Mouse (Mus musculus) liver, adult 2 months (tissue): ENCODE measurements around the gene Palm2. TPM values are rescaled to one million over a fixed set of nuclear protein-coding genes. Genes with fewer than 3 reads are reported as not detected.

Experiments used
- DNase-seq: peaks from one replicate; pipeline ENCODE4 v3.0.0-alpha.2; 2011; ENCODE audit warnings: low read depth, low spot score; ENCODE audit errors: extremely low read depth
- H3K27ac ChIP-seq: fragments of 200-500 bp; replicated peaks from 2 replicates; pipeline ENCODE4 v1.5.1; 2012; ENCODE audit warnings: low read depth, mild to moderate bottlenecking, control low read depth, inconsistent platforms, low read length; ENCODE audit not compliant: insufficient read depth
- H3K27me3 ChIP-seq: fragments of 200-500 bp; 2 replicates; pipeline ENCODE4 v1.6.1; 2012; ENCODE audit warnings: mild to moderate bottlenecking, moderate library complexity, low read length, inconsistent platforms; ENCODE audit not compliant: control insufficient read depth, insufficient read depth
- H3K36me3 ChIP-seq: fragments of 200-500 bp; 2 replicates; pipeline ENCODE4 v1.6.1; 2012; ENCODE audit warnings: low read length, inconsistent platforms; ENCODE audit not compliant: control insufficient read depth, insufficient read depth
- H3K4me1 ChIP-seq: fragments of 200-500 bp; 2 replicates; pipeline ENCODE4 v1.6.1; 2011; ENCODE audit warnings: low read length; ENCODE audit not compliant: control insufficient read depth, insufficient read depth
- H3K4me3 ChIP-seq: fragments of 200-500 bp; 2 replicates; pipeline ENCODE4 v1.5.1; 2011; ENCODE audit warnings: low read depth, mild to moderate bottlenecking, control low read depth, low read length, moderate library complexity; ENCODE audit not compliant: insufficient read depth
- H3K79me2 ChIP-seq: fragments of 200-500 bp; 2 replicates; pipeline ENCODE4 v1.6.1; 2012; ENCODE audit warnings: inconsistent platforms, mild to moderate bottlenecking, low read length, moderate library complexity; ENCODE audit not compliant: control insufficient read depth, insufficient read depth
- H3K9ac ChIP-seq: fragments of 200-500 bp; 2 replicates; pipeline ENCODE4 v1.6.1; 2012; ENCODE audit warnings: low read depth, mild to moderate bottlenecking, control low read depth, inconsistent platforms, low read length
- CTCF ChIP-seq: fragments of 200-500 bp; IDR thresholded peaks from 2 replicates; pipeline ENCODE4 v1.5.1; 2011; ENCODE audit warnings: low read depth, low read length, control low read depth
- POLR2A ChIP-seq: fragments of 200-500 bp; IDR thresholded peaks from 2 replicates; pipeline ENCODE4 v1.6.1; 2011; ENCODE audit warnings: low read length, control low read depth; ENCODE audit not compliant: insufficient read depth; ENCODE audit errors: extremely low read depth
- WGBS: fragments of 180-500 bp; shearing (Covaris S2); methylation state at CpG from one replicate; pipeline ENCODE4 v1.1.7; 2018; 5-methylcytosine and 5-hydroxymethylcytosine counted together
- polyA plus RNA-seq: library from polyadenylated mRNA; depleted of rRNA; stranded (reverse); fragments of >200 nt; gene quantifications from 2 replicates; pipeline ENCODE4 v1.2.3, GENCODE M21; 2012
- total RNA-seq: library from RNA; depleted of rRNA; stranded (reverse); fragments of >200 nt; gene quantifications from 2 replicates; pipeline ENCODE4 v1.2.3, GENCODE M21; 2014

The Palm2 gene
- total and polyA plus RNA-seq, 2 experiments: 1.0 TPM; not detected in 1

GRCm38 (mm10) chr4:57557102-57557501 is 123.1 kb downstream of the Palm2 start:
- no peak overlapping the region for H3K4me3 ChIP-seq
- no peak overlapping the region for H3K9ac ChIP-seq
- WGBS: 71% methylated on average over 2 of the region's 2 CpGs
- no peak for DNase-seq
- H3K27me3 ChIP-seq: no peaks in the 10 kb centered on the region
- no peaks in the 10 kb centered on the region for H3K4me1 ChIP-seq
- no peak for TF ChIP-seq POLR2A
- TF ChIP-seq CTCF: no peak
- no peaks in the 10 kb centered on the region for H3K79me2 ChIP-seq
- no peaks in the 10 kb centered on the region for H3K36me3 ChIP-seq
- H3K27ac ChIP-seq: no peak overlapping the region

- Histone ChIP-seq H3K9ac (no peak overlapping the region), H3K4me3 (no peak overlapping the region), H3K4me1 (no peaks in the 10 kb centered on the region), H3K27me3 (no peaks in the 10 kb centered on the region), H3K27ac (no peak overlapping the region), H3K79me2 (no peaks in the 10 kb centered on the region), H3K36me3 (no peaks in the 10 kb centered on the region)
- TF ChIP-seq POLR2A (no peak), CTCF (no peak)
- DNase-seq: no peak
- 89% methylated on average over 1 of the region's 1 CpGs for WGBS
Observed at GRCm38 (mm10) chr4:57559438-57559837, 125.4 kb downstream of the Palm2 start.

GRCm38 (mm10) chr4:57560010-57560409 is 126.0 kb downstream of the Palm2 start:
- no peak overlapping the region for H3K4me3 ChIP-seq
- H3K9ac ChIP-seq: no peak overlapping the region
- no peaks in the 10 kb centered on the region for H3K4me1 ChIP-seq
- 45% methylated on average over 3 of the region's 3 CpGs for WGBS
- TF ChIP-seq CTCF (no peak), POLR2A (no peak)
- H3K27me3 ChIP-seq: no peaks in the 10 kb centered on the region
- no peaks in the 10 kb centered on the region for H3K36me3 ChIP-seq
- no peak overlapping the region for H3K27ac ChIP-seq
- no peak for DNase-seq
- H3K79me2 ChIP-seq: no peaks in the 10 kb centered on the region

- TF ChIP-seq POLR2A (no peak), CTCF (no peak)
- H3K27ac ChIP-seq: no peak overlapping the region
- H3K27me3 ChIP-seq: no peaks in the 10 kb centered on the region
- 77% methylated on average over 6 of the region's 6 CpGs for WGBS
- H3K4me1 ChIP-seq: no peaks in the 10 kb centered on the region
- no peak for DNase-seq
- no peaks in the 10 kb centered on the region for H3K79me2 ChIP-seq
- no peak overlapping the region for H3K9ac ChIP-seq
- H3K4me3 ChIP-seq: no peak overlapping the region
- H3K36me3 ChIP-seq: no peaks in the 10 kb centered on the region
Observed at GRCm38 (mm10) chr4:57561055-57561454, 127.0 kb downstream of the Palm2 start.

GRCm38 (mm10) chr4:57565283-57565682 is 131.2 kb downstream of the Palm2 start:
- Histone ChIP-seq H3K79me2 (no peaks in the 10 kb centered on the region), H3K27ac (no peak overlapping the region), H3K27me3 (no peaks in the 10 kb centered on the region), H3K9ac (no peak overlapping the region), H3K4me3 (no peak overlapping the region), H3K36me3 (no peaks in the 10 kb centered on the region), H3K4me1 (no peaks in the 10 kb centered on the region)
- TF ChIP-seq POLR2A (no peak), CTCF (no peak)
- no peak for DNase-seq
- 88% methylated on average over 1 of the region's 1 CpGs for WGBS

- DNase-seq: no peak
- no peaks in the 10 kb centered on the region for H3K27me3 ChIP-seq
- no peak overlapping the region for H3K9ac ChIP-seq
- H3K36me3 ChIP-seq: no peaks in the 10 kb centered on the region
- no peak overlapping the region for H3K4me3 ChIP-seq
- no peaks in the 10 kb centered on the region for H3K4me1 ChIP-seq
- H3K27ac ChIP-seq: no peak overlapping the region
- TF ChIP-seq POLR2A: no peak
- 0 out of 2 replicates have a peak, but pooled peaks have one; percentile 21 for TF ChIP-seq CTCF
- H3K79me2 ChIP-seq: no peaks in the 10 kb centered on the region
- WGBS: 67% methylated on average over 2 of the region's 2 CpGs
Observed at GRCm38 (mm10) chr4:57565811-57566210, 131.8 kb downstream of the Palm2 start.
